Mouse (Mus musculus) hindbrain, embryonic 13.5 days (tissue): Measurements from ENCODE around the gene Trp53i13. TPM values are rescaled to one million over a fixed set of nuclear protein-coding genes. Genes with fewer than 3 reads are reported as not detected.

Source experiments
- ATAC-seq: fragments of 200-750 bp; cut with Nextera tagmentation; 2 replicates; pipeline ENCODE4 v1.8.0; 2017; ENCODE audit warnings: moderate TSS enrichment; ENCODE audit not compliant: low FRiP score
- H3K27ac ChIP-seq: fragments of 300-500 bp; sonication (generic); 2 replicates; pipeline ENCODE4 v1.5.1; 2015; ENCODE audit warnings: inconsistent platforms, mild to moderate bottlenecking, moderate library complexity
- H3K27me3 ChIP-seq: fragments of 300-500 bp; sonication (generic); 2 replicates; pipeline ENCODE4 v1.6.1; 2015; ENCODE audit warnings: mild to moderate bottlenecking, inconsistent platforms
- H3K36me3 ChIP-seq: fragments of 300-500 bp; sonication (generic); 2 replicates; pipeline ENCODE4 v1.6.1; 2015; ENCODE audit warnings: mild to moderate bottlenecking, inconsistent platforms
- H3K4me1 ChIP-seq: fragments of 300-500 bp; sonication (generic); replicated peaks from 2 replicates; pipeline ENCODE4 v1.6.1; 2015; ENCODE audit warnings: inconsistent platforms
- H3K4me2 ChIP-seq: fragments of 300-500 bp; sonication (generic); 2 replicates; pipeline ENCODE4 v1.6.1; 2015; ENCODE audit warnings: inconsistent platforms, mild to moderate bottlenecking, moderate library complexity
- H3K4me3 ChIP-seq: fragments of 300-500 bp; sonication (generic); 2 replicates; pipeline ENCODE4 v1.5.1; 2015; ENCODE audit warnings: mild to moderate bottlenecking, inconsistent platforms
- H3K9ac ChIP-seq: fragments of 300-500 bp; sonication (generic); 2 replicates; pipeline ENCODE4 v1.6.1; 2015; ENCODE audit warnings: mild to moderate bottlenecking, inconsistent platforms
- H3K9me3 ChIP-seq: fragments of 300-500 bp; sonication (generic); 2 replicates; pipeline ENCODE4 v1.6.1; 2016; ENCODE audit warnings: inconsistent platforms
- WGBS: fragments of 180-500 bp; shearing (Covaris S2); methylation state at CpG from one replicate; pipeline ENCODE4 v1.1.7; 2015; 5-methylcytosine and 5-hydroxymethylcytosine counted together
- polyA plus RNA-seq: library from polyadenylated mRNA; unstranded; fragments of >200 nt; fragmentation: Nextera tagmentation; extraction: Ambion mirVana; gene quantifications from 2 replicates; pipeline ENCODE4 v1.2.1, GENCODE M21; 2015

Gene Trp53i13
- polyA plus RNA-seq, 1 experiment from 2014 or later = 15.5 TPM

DNA sequence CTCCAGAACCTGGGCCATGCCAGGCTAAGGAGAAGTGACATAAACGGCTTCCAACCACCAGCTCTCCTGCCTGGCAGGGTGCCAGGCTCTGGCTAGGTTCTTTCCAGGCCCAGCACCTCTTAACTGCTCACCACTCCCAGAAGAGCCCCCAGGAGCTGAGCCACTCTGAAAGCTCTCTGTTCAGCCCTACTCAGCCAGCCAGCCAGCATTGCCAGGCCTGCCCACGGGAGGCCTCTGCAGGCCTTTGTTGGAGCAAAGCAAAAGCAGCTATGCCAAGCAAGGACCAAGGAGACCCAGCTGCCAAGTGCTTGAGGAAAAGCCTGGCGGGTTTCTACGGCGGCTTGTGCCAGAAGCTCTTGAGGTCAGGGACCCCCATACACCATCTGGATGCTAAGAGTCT lies 29.0 kb downstream of the Trp53i13 start:
- Histone ChIP-seq H3K36me3 (no peaks in the 10 kb centered on the region), H3K9me3 (no peaks in the 10 kb centered on the region), H3K9ac (peak overlapping the region; percentile 98), H3K27ac (peak overlapping the region; percentile 95), H3K4me1 (peaks cover 85% of the 10 kb centered on the region), H3K4me2 (peak overlapping the region; percentile 74), H3K4me3 (peak overlapping the region; percentile 96), H3K27me3 (no peaks in the 10 kb centered on the region)
- 35% methylated on average over 5 of the region's 5 CpGs for WGBS
- ATAC-seq = no peak

DNA sequence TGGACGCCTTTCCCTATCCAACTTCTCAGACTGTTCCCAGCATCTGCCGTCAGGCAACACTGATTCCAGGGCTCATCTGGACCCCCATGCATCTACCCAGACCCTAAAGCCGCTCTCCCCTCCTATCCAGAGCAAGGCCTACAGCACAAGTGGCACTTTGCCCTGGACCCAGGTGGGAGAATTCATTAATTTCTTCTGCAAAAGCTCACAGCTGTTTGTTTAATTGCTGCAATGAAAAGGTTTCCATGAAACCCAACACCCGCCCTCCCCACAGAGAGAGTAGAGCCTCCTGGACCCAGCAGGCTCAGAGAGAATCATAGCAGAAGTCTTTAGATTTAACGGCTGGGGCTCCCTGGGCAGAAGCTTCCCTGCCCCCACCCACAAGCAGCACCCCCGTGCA lies 30.6 kb downstream of the Trp53i13 start:
- WGBS = 46% methylated on average over 6 of the region's 6 CpGs
- Histone ChIP-seq H3K9ac (peak overlapping the region; percentile 98), H3K27ac (peak overlapping the region; percentile 95; the same call in 1 of the 2 replicates), H3K9me3 (no peaks in the 10 kb centered on the region), H3K27me3 (no peaks in the 10 kb centered on the region), H3K36me3 (no peaks in the 10 kb centered on the region), H3K4me2 (peak overlapping the region; percentile 74), H3K4me1 (peaks cover 84% of the 10 kb centered on the region), H3K4me3 (peak overlapping the region; percentile 96; the same call in 1 of the 2 replicates)
- no peak for ATAC-seq

DNA sequence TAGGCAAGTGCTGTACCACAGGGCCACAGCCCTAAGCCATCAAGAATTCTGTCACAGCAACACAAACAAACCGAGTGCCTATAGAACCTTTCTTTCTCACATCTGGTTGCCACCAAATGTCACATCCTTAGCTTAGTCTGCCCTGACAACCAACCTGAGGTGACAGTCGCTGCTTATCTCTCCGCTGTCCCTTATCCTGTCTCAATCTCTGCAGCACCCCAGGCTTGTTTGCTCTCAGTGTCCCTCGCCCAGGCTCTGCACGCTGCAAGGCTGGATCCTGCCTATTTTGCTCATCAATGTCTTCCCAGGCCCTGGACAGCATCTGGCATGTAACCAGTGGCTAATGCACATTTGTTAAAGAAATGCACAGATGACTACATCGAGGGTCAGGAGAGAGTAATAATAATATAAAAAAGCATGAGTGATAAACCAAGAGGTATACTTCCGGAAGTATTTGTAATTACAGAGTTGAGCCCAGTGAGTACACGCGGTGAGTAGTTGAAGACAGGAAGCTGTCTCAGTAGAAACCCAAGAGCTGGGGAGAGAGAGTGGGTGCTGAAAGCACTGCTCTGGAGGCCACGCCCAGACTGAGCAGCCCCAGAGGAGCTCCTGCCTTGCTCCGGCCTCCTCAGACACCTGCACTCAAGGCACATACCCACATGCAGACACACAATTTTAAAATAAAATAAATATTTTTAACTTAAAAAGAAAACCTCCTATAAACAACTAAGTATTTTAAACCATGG lies 32.1 kb downstream of the Trp53i13 start:
- WGBS = 66% methylated on average over 11 of the region's 11 CpGs
- Histone ChIP-seq H3K9ac (no peak overlapping the region), H3K9me3 (no peaks in the 10 kb centered on the region)

DNA sequence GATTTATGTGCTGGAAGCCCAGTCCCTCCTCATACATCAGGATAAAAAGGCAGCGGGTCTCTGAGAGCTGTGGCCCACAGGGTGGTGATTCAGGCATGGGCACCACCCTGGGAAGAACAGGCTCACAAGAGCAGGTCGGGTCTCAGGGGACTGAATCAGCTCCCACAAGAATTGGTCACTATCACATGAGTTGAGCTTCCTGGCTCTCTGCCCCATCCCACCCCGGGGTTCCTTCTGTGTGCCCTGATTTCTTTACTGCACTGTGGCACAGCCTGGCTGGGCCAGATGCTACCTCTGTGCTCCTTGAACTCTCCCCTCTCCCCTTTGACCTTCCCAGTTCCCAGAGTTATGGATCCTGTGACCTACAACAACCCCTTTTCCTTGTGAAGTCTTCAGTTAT lies 32.7 kb downstream of the Trp53i13 start:
- Histone ChIP-seq H3K4me1 (peaks cover 74% of the 10 kb centered on the region), H3K4me3 (no peak overlapping the region)
- 69% methylated on average over 3 of the region's 3 CpGs for WGBS

More for the DNA sequence above, 32.1 kb downstream of the Trp53i13 start:
- ATAC-seq = no peak
- H3K4me1 ChIP-seq = peaks cover 81% of the 10 kb centered on the region
- no peaks in the 10 kb centered on the region for H3K36me3 ChIP-seq
- no peak overlapping the region for H3K4me3 ChIP-seq
- no peak overlapping the region for H3K4me2 ChIP-seq
- no peak overlapping the region for H3K27ac ChIP-seq
- no peaks in the 10 kb centered on the region for H3K27me3 ChIP-seq

DNA sequence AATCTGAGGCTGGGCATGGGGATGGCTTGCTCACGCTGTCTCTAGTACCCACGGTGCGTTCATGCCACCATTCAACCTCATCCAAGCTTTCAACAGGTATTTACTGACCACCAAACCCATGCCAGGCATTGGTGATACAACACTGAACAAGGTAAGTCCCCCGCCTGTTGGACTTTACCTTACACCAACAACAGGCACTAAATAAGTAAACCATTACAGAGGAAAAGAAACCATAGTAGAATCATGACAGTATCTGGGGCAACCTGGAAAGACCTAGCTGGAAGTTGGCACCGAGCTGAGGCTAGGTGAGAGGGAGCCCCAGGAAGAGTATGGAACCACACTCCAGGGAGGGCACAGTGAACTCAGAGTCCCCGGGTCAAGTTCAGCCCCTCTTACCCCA lies 38.9 kb downstream of the Trp53i13 start:
- H3K36me3 ChIP-seq = peaks cover 47% of the 10 kb centered on the region

More for the DNA sequence above, 32.7 kb downstream of the Trp53i13 start:
- ATAC-seq = no peak
- H3K9ac ChIP-seq = no peak overlapping the region
- H3K9me3 ChIP-seq = no peaks in the 10 kb centered on the region
- no peak overlapping the region for H3K4me2 ChIP-seq
- H3K27ac ChIP-seq = no peak overlapping the region
- H3K36me3 ChIP-seq = no peaks in the 10 kb centered on the region
- H3K27me3 ChIP-seq = no peaks in the 10 kb centered on the region

DNA sequence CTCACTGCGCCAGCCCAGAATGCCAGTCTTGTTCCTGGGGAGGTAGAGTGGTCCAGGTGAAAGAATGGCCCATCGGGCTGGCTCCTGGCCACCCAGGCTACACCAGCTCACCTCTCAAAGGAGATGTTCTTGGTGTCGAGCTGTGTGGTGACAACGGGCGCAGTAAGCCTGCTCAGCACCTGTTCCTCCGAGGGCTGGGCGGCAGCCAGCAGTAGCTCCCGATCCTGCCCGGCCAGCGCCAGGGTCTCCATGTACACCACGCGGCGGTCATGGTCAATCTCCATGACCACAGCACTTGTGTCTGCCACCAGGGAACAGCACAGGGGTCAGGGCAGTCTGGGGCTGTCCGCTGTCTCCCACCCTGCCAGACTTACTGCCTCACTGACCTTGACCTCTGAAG lies 39.6 kb downstream of the Trp53i13 start:
- ATAC-seq = no peak
- H3K36me3 ChIP-seq = peaks cover 54% of the 10 kb centered on the region
- no peak overlapping the region for H3K4me3 ChIP-seq
- H3K4me2 ChIP-seq = no peak overlapping the region
- no peaks in the 10 kb centered on the region for H3K27me3 ChIP-seq
- H3K27ac ChIP-seq = no peak overlapping the region
- no peak overlapping the region for H3K9ac ChIP-seq
- 94% methylated on average over 14 of the region's 14 CpGs for WGBS
- no peaks in the 10 kb centered on the region for H3K9me3 ChIP-seq
- peaks cover 12% of the 10 kb centered on the region for H3K4me1 ChIP-seq

More for the DNA sequence above, 38.9 kb downstream of the Trp53i13 start:
- H3K4me3 ChIP-seq = no peak overlapping the region
- no peak for ATAC-seq
- peaks cover 18% of the 10 kb centered on the region for H3K4me1 ChIP-seq
- WGBS = 94% methylated on average over 6 of the region's 6 CpGs
- no peak overlapping the region for H3K27ac ChIP-seq
- H3K9ac ChIP-seq = no peak overlapping the region
- H3K27me3 ChIP-seq = no peaks in the 10 kb centered on the region
- no peaks in the 10 kb centered on the region for H3K9me3 ChIP-seq
- no peak overlapping the region for H3K4me2 ChIP-seq

DNA sequence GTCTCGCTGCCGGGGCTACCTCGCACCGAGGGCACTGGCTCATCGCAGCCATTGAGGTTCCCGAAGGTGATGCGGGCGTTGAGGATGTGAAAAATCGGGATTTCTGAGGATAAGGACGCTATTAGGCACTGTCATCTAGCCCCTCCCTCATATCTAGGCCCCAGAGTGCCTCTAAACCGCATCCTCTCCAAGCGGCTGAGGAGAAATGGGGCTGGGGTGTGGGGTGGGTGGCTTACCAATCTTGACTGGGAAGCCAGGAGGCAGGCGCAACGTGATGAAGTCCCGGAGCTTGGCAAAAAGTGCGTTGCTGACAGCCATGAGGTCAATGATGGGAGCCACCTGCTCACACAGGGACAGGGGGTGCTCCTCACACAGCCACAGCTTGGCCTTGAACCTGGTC lies 43.0 kb downstream of the Trp53i13 start:
- Histone ChIP-seq H3K27me3 (peaks cover 19% of the 10 kb centered on the region), H3K4me1 (peaks cover 4% of the 10 kb centered on the region), H3K4me3 (no peak overlapping the region), H3K4me2 (no peak overlapping the region), H3K27ac (no peak overlapping the region), H3K36me3 (peaks cover 66% of the 10 kb centered on the region), H3K9ac (no peak overlapping the region), H3K9me3 (no peaks in the 10 kb centered on the region)
- no peak for ATAC-seq
- WGBS = 92% methylated on average over 16 of the region's 16 CpGs

DNA sequence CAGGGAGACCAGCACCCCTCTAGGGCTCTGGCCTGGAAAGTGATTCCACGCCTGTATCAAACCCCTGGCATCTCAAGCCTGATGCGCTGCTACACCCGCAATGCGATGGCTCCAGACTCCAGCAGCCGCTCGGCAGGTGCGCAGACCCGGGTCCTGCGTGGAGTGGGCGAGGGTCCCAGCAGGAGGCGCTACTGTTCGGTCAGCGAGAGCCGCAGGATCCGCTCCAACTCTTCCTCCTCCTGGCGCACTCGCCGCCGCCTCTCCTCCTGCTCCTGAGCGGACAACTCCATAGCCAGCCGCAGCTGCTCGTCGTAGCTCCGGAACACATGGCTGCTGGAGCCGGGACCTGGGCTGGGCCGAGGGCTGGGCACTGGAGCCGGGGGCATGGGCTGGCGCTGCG lies 44.4 kb downstream of the Trp53i13 start:
- WGBS = 71% methylated on average over 29 of the region's 29 CpGs
- ATAC-seq = no peak
- Histone ChIP-seq H3K27ac (no peak overlapping the region), H3K36me3 (peaks cover 55% of the 10 kb centered on the region), H3K4me2 (no peak overlapping the region), H3K9ac (no peak overlapping the region), H3K4me1 (peaks cover 10% of the 10 kb centered on the region), H3K9me3 (no peaks in the 10 kb centered on the region), H3K4me3 (no peak overlapping the region), H3K27me3 (peaks cover 33% of the 10 kb centered on the region)

DNA sequence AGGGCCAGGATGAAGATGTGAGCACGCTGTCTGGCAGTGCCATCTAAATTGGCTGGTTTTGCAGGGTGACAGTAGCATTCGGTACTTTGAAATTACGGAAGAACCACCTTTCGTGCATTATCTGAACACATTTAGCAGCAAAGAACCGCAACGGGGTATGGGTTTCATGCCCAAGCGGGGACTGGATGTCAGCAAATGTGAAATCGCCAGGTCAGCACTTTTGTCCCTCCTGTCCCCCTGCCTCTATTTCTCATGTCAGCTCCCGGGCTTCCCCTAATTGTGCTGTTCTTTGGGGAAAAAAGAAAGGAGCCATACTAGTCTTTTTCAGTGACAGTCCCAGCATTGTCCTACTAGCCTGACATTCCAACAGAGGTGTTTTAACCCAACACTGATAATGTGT lies 47.4 kb downstream of the Trp53i13 start:
- H3K4me3 ChIP-seq = no peak overlapping the region
- H3K36me3 ChIP-seq = peaks cover 34% of the 10 kb centered on the region
- no peaks in the 10 kb centered on the region for H3K9me3 ChIP-seq
- peaks cover 62% of the 10 kb centered on the region for H3K27me3 ChIP-seq
- peaks cover 14% of the 10 kb centered on the region for H3K4me1 ChIP-seq
- H3K9ac ChIP-seq = no peak overlapping the region
- H3K4me2 ChIP-seq = no peak overlapping the region
- 85% methylated on average over 9 of the region's 9 CpGs for WGBS
- no peak for ATAC-seq
- H3K27ac ChIP-seq = no peak overlapping the region

DNA sequence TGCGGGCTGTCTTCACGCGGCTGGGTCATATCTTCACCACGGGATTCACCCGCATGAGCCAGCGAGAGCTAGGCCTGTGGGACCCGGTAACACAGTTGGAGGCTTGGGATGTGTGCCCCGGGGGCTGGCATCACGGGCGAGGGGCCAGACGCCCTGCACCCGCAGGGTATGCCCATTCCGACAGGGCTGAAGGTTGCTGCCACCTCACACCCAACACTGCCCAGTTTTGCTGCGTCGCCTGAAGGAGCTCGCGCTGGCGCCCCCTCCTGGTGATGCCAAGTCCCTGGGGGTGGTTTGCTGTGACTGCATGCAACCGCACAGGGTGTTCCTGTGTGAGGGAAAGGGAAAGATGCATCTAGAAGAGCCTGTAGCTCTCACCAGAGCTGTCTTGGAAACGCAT lies 48.0 kb downstream of the Trp53i13 start:
- H3K27ac ChIP-seq = no peak overlapping the region
- H3K36me3 ChIP-seq = peaks cover 28% of the 10 kb centered on the region
- no peak for ATAC-seq
- H3K9me3 ChIP-seq = no peaks in the 10 kb centered on the region
- 12% methylated on average over 20 of the region's 20 CpGs for WGBS
- no peak overlapping the region for H3K4me3 ChIP-seq
- H3K4me1 ChIP-seq = peaks cover 17% of the 10 kb centered on the region
- peaks cover 68% of the 10 kb centered on the region for H3K27me3 ChIP-seq
- peak overlapping the region; percentile 23; the same call in 1 of the 2 replicates for H3K4me2 ChIP-seq
- no peak overlapping the region for H3K9ac ChIP-seq

DNA sequence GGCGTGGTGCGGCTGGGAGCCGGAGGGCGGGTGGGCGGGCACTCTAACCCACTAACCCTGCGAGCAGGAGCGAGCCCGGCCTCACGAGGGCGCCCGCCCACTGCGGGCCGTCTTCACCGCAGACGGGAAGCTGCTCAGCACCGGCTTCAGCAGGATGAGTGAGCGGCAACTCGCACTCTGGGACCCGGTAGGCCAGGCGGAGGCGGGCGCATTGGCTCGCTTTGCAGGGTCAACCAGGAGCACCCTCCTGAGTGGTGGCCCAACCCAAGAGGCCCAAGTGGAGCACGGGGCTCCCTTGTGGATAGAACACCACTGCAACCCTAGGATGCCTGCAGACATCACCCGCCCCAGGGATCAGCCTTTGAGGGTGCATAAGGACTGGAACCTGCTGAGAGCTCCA lies 48.6 kb downstream of the Trp53i13 start:
- Histone ChIP-seq H3K27ac (no peak overlapping the region), H3K4me1 (peaks cover 23% of the 10 kb centered on the region), H3K9ac (no peak overlapping the region), H3K4me3 (no peak overlapping the region), H3K4me2 (no peak overlapping the region), H3K36me3 (peaks cover 22% of the 10 kb centered on the region), H3K9me3 (no peaks in the 10 kb centered on the region), H3K27me3 (peaks cover 74% of the 10 kb centered on the region)
- ATAC-seq = 0 out of 2 replicates have a peak, but pooled peaks have one; percentile 7
- WGBS = 6% methylated on average over 25 of the region's 25 CpGs

DNA sequence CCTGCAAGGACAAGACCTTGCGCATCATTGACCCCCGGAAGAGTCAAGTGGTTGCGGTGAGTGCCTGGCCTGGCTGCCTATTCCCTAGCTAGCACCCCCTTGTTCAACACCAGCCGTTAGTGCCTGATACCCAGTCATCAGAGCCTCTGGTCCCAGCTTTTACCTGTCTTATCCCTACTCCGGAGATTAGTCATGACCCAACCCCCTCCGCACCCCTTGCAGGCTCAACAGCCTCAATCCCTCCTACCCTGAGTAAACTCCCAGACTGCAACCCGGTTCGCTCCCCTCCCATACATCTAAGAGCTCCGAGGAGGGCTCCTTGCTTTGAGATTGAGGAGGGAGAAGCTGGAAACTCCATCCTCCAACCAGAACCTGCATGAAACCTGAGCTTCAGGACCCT lies 49.2 kb downstream of the Trp53i13 start:
- Histone ChIP-seq H3K36me3 (peaks cover 15% of the 10 kb centered on the region), H3K4me2 (no peak overlapping the region), H3K9ac (no peak overlapping the region), H3K27ac (no peak overlapping the region), H3K9me3 (no peaks in the 10 kb centered on the region), H3K4me3 (no peak overlapping the region), H3K4me1 (peaks cover 28% of the 10 kb centered on the region), H3K27me3 (peaks cover 81% of the 10 kb centered on the region)
- 41% methylated on average over 9 of the region's 9 CpGs for WGBS
- no peak for ATAC-seq

DNA sequence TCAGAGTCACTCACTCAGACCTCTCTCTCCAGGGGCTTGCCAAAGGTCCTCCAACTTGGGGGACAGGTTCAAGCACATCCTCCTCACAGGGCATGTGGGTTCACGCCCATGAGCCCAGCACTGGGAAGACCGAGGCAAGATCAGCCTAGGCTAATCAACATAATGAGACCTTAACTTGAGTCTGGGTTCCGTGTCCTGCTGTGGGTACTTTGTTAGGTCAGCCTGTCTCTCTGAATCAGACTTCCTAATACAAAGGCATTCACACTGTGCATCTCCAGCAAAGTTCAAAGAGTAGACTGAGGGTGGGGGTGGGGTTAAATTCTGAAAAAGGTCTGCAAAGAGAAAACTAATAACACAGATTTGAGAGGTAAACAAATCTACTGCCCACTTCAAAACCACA lies 50.7 kb downstream of the Trp53i13 start:
- peaks cover 28% of the 10 kb centered on the region for H3K4me1 ChIP-seq
- H3K9ac ChIP-seq = no peak overlapping the region
- no peak overlapping the region for H3K27ac ChIP-seq
- peaks cover 95% of the 10 kb centered on the region for H3K27me3 ChIP-seq
- no peak overlapping the region for H3K4me3 ChIP-seq
- no peaks in the 10 kb centered on the region for H3K9me3 ChIP-seq
- H3K36me3 ChIP-seq = 0 out of 2 replicates have a peak, but pooled peaks cover 1% of the 10 kb centered on the region
- WGBS = 49% methylated on average over 3 of the region's 3 CpGs
- ATAC-seq = no peak
- no peak overlapping the region for H3K4me2 ChIP-seq
